Mouse (Mus musculus): ENCODE results near the gene Hecw2.

Gene Hecw2

DNA sequence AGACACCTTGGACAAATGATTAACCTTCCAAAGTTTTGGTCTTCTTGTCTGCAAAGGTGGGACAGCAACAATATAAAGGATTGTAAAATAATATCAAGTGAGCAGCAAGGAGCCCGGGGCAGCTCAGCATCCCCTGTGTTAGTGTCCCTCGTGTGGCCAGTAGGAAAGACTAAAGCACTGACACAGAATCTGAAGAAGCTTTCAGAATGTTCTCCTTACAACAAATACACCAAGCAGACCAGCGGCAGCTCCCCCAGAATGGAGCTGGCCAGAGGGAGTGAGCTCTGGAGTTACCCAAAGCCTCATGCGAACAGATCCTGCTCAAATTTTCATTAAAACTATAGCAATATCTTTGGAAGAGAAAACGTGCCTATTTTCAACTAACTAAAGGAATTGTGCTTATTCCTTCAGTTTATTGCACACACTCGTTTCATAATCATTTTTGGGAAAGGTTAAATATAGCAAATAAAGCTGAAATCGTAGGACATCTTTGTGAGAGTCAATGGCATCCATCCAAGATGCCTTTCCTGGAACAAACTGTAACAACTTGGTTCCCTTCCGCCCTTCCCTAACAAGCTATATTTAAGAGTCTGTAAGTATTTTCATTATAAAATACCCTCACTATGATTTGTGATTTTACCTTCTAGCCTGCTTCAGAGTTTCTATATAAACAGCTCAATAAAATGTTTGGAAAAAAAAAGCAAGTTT, 208.6 kb downstream of the Hecw2 start:
- DNase-seq (ENCODE audit: low spot score), result no peak

DNA sequence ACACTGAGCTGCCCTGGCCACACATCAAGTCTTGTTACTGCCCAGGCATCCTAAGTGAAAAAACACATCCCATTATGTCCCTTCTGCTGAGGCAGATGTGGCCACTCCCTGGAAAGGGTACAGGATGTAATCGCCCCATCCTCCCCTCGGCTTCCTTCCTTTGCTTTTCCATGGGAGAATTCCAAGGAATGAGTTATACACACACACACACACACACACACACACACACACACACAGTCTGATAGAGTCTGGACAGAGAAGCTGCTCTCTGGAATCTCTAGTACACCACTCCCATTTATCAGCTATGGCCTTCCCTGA, 216.5 kb downstream of the Hecw2 start:
- DNase-seq (ENCODE audit: low spot score), result no peak

DNA sequence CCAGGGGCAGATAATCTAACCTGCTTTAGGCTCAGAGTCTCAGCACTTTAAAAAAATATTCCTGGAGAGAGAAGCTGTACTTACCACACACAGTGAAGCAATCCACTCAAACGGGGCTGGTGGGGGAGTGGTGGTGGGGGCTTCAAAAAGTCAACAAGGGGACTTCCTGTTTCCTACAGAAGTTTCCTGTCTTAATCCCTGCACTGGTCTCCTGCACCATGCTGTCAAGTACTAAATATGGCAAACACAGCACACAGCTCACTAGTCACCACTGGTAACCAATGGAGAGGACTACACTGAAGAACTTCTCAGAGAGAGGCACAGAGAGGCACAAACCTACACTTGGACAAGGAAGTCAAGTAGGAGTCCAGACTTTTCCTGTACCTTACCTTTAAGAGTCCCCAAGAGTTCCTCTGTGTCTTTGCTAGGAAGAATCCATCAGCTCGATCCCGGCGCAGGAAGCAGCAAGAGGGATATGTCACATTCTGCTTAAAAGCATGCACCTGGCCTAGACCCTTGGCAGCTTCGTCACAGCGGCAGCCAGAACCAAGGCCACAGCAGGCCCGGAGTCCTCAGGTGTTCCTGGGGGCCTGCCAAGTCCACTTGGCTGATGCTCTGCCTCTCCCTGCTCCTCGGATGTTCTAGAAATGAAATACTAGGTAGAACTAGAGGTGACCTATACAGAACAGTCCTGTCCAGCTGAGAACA, 217.0 kb downstream of the Hecw2 start:
- DNase-seq (ENCODE audit: low spot score), result no peak

DNA sequence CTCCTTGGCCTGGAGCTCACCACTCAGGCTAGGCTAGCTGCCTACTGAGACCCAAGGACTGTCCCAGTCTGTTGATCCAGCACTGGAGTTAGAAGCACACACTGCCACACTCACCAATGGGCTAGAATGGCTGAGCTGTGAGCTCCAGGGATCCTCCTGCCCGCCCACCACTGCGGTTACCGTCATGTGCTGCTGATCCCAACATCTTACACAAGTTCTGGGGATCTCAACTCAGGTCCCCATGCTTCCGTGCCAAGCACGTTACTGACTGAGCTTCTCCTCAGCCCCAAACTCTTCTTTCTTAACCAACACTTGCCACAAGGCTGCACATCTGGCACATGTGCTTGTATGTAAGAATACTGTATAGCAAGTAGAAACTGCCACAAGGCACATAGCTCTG, 218.2 kb downstream of the Hecw2 start:
- no peak for DNase-seq (ENCODE audit: low spot score)

DNA sequence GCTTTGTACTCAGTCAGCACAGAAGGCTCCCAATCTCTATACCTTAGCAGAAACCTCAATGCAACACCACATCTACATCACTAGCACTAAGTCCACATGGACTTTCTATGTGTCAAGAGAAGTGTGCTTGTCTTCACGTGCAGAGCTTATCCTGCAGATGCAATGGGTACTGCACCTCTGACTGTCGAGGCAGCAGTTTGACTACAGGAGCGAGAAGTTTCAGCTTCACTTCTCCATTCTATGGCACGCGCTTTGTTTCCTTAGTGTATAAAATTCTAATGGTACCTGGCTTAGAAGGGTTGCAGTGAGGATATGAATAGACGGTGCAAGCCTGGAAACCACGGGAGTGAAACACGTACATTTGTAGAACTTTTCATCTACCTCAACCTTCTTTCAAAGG, 218.9 kb downstream of the Hecw2 start:
- DNase-seq (ENCODE audit: low spot score), result no peak

DNA sequence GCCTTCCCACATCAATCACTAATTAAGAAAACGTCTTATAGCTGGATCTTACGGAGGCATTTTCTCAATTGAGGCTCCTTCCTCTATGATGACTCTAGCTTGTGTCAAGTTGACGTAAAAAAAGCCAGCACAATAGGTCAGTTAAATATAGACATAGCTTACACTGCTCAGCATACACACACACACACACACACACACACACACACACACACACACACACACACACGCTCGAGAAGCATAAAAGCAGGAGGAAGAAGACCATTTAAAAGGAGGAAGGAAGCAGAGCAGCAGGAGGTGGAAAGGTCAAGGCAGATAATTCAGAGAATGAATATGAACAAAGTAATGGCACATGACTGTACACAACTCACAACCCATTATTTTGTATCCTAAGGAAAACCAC, 220.0 kb downstream of the Hecw2 start:
- DNase-seq (ENCODE audit: low spot score), result no peak

DNA sequence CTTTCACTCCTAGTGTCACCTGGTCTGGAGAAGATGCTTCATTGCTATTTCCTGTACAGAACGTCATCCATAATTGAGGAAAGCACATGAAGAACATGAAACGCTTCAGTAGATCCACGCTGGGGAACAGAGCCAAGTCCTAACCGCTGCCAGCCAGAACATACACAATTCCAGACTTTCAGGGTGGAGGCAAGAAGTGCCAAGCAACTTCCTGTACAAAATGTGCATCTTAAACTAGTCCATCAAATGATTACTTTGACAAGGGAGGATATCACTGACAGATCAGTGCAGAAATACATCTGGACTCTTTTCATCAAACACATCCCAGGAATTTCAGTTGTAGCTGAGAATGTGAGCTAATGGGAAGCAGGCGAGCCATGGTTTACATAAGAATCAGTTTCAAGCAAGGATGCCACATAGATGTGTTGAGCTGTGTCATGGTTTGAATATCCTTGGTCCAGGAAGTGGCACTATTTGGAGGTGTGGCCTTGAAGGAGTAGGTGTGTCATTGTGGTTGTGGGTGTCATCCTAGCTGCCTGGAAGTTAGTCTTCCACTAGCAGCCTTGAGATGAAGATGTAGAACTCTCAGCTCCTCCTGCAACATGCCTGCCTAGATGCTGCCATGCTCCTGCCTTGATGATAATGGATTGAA, 224.5 kb downstream of the Hecw2 start:
- DNase-seq (ENCODE audit: low spot score), result no peak

DNA sequence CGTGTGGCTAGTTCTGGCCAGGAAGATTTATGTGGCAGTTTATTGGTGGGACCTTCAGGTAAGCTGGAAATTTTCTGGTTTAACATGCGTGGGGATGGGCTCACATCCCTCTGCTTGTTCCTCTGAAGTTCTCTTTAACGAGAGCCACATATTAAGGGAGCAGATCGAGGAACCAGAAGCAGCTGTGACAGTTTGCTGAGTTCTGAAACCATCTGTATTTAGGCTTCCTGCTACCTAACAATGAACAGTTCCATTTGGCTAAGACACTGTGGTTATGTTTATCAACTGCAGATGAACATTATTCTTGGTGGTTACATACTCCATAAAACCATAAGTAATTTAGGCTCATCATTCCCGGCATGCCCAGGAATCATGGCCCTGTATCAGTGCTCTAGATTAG, 242.6 kb downstream of the Hecw2 start:
- DNase-seq (ENCODE audit: low spot score), result no peak

DNA sequence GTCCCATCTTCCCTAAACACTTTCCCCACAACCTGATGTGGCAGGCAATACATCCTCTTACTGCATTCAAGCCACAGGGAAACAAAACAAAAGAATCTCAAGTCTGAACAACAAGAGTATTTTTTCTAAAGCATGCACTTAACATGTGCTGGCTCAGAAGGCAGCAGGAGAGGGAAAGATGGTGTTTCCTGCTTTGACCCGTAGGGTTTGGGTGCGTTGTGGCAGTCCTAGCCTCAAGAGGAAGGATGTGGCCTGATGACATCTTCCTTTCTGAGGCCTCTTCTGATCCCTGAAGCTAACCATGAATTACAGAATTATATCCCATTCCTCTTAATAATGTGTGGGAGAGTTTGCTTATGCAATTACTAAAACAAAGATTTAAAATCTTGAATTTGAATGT, 249.2 kb downstream of the Hecw2 start:
- no peak for DNase-seq (ENCODE audit: low spot score)

DNA sequence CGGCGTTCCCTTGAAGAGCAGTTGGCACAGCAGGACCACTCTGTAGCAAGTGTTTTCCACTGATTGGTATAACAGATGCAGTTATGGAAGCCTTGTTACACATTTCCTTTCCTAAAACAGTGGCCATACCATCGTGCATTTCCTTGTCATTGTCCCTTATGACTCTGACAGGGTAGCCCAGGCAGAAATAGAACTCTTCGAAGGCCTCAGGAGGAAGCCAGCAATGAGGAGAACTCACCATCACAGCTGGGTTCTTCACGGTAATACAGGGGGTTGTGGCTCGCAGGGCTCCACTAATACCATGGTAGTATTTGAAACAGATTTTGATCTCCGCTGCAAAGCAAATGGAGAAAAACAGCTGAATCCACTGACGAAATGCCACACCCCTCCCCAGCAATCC, 252.5 kb downstream of the Hecw2 start:
- DNase-seq (ENCODE audit: low spot score), result no peak

DNA sequence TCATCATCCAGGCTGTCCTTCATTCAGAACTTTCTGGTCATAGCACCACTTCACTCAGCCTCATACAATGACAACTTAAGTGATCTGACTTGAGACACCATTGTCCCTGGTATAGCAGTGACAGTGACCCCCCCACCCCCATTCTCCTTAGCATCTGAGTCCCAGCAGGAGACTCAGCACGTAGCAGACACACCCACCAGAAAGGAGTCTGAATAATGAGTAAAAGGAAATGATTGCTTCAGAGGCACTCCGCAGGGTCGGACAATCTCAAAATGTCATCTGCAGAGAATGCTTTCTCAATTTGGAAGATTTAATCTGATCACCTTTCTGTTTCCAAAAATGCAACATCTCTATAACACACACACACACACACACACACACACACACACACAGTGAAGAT, 253.4 kb downstream of the Hecw2 start:
- no peak for DNase-seq (ENCODE audit: low spot score)

DNA sequence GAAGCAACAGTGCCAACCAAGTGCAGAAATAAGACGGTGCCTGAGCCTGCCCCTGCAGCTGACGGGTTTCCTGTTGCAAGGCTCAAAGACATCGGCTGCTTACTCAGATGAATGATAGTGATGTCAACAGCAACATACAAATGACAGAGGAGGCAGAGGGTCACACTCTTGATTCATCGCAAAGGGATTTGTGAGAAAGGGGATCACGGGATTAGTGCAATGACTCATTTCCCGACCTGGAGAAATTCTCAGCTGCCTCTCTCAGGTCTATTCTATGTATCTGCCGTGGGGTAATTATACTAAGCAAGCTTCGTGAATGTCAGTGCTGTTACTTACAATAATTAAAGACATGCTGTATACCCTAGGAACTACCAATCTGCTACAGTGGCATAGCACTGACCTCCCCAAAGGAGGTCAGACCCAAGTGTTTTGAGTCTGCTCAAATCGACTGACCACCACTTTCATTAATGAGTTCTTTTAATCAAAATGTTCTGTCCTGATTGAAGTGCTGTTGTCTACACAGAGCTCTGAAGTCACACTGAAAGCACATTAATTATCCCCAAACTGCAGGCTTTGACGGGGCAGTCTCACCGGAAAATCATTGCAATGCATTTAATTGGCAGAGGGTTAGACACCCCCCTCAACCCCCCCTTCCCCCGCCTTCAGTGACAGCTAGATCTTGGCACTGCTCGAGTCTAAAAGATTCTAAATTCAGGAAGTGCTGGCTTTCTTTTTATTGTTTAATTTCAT, 254.5 kb downstream of the Hecw2 start:
- peak; percentile 53 for DNase-seq (ENCODE audit: low spot score)

DNA sequence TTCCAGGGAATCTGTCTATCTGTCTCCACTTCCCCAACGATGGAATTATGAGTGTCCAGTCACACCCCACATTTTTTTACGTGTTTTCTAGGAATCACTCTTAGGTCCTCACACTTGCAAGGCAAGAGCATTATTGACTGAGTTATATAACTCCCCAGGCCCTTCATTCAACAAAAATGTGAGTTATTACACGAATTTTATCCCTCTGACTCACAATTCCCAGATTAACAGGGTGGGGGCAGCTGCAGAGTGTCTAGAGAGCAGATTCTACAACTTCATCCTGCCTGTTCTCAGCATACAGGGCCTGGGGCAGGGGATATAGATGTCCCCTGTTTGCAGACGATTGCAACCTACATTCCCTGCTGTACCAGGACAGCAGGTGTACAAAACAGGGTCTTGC, 255.7 kb downstream of the Hecw2 start:
- DNase-seq (ENCODE audit: low spot score), result no peak

DNA sequence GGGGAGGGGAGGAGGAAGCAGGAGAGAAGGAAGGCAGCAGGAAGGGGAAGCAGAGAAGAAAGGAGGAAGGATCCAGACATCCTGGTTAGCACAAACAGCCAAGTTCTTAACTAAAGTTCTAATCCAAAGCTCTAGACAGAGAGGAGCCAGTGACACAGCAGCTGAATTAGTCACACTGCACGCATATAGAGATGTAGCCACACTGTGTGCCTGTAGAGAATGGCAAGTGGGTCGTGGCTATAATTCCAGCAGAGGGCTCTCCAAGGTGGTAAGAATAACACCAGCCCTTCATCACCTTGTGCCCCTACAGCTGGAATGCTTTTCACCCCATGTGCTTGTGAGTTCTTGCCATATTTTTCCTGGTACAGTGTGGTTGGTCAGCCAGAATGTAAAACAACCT, 261.7 kb downstream of the Hecw2 start:
- no peak for DNase-seq (ENCODE audit: low spot score)

DNA sequence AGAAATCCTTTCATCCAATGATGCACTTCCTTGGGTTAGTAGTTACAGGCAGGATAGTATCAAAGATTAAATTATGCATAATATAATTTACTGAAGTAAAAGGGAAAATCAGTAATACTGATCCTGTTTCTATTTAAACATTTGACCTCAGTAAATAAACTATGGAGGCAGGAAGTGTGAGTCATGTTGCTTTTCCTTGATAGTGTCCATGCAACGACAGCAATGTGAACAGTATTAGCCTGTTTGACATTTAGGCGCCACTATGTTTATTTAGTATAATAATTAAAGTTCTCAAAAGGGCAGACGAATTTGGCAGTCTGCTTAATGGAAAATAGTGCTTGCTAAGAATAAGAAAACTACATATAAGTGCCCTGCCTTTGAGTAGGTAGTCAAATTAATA, 263.7 kb downstream of the Hecw2 start:
- DNase-seq (ENCODE audit: low spot score), result no peak

DNA sequence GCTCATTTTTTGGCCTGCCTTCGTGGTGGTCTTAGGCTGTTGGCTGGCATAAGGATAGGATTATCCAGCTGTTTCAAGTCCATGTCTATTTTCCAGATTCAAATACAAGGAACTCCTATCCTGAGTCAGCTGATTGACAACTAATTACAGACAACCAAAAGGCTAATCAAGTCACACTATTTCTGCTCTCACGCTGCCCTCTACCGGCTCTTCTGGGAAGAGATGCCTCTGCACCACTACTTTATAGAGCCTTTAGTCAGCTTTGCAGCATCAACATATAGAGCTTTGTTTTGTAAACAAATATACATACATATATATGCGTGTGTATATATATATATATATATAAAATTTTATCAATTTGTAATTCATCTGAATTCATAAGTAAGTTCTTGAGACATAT, 267.4 kb downstream of the Hecw2 start:
- peak; percentile 74 for DNase-seq (ENCODE audit: low spot score)

DNA sequence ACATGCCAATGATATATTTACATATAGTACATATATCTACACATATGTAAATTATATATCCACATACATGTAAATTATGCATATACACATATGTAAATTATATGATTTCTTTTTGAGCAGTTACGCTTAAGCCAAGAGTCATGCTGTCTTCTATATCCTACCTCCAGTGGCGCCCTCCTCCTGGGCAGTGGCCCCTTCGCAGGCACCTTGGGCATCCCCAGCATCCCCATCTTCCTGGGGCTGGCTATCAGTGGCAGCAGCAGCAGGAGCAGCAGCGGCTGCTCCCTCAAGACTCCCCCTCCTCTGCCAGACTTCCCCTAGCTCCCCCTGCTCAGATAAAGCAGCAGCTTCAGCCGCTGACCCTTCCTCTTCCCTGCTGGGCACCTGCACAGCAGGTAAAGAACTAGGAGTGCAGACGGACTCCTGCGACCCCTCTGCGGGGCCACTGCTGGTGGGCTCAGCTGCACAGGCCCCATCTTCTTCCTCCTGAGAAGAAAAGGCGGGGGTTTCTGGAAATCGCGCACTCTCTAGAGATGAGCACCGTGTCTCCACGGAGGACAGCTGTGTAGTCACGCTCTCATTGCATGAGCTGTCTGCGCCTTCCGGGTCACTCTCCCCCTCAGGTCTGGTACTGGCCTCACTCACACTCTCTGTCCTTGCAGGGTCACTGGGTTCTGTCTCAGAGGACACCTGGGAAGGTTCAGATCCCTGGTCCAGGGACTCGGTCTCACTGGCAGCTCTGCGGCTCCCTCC, 269.6 kb downstream of the Hecw2 start:
- DNase-seq (ENCODE audit: low spot score), result no peak

DNA sequence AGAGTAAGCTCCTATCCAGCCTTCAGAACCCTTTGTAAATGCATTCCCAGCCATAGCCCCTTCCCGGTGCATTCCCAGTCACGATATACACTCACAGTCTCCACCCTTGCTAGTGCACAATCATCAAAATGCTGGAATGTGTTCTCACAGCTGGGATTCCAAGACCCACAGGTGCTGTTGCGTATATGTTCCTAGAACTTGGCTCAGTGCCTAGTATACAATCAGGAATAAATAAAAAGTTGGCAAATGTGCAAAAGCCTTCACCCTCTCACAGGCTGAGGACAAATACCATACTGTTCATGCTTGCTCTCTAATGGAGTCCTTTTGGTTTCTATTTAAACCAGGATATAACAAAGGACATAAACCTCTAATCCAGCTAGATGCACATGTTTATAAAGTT, 283.1 kb downstream of the Hecw2 start:
- no peak for DNase-seq (ENCODE audit: low spot score)

DNA sequence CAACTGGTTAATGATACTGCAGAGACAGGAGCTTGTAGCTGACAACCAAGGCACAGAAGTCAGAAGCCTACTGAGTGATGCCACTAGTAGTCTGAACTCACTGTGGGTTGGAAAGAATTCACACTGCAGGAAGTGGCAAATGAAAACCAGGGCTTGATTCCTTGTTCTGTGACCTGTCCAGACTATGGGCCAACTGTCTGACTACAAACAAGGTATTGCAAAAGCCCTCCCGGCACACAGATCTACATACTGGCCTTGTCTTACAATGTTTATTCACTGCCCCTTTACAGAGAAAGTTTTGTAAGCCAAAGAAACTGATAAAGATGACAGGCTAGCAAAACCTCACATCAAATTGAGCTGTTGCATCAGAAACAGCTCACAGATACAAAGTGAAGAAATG, 284.7 kb downstream of the Hecw2 start:
- no peak for DNase-seq (ENCODE audit: low spot score)

DNA sequence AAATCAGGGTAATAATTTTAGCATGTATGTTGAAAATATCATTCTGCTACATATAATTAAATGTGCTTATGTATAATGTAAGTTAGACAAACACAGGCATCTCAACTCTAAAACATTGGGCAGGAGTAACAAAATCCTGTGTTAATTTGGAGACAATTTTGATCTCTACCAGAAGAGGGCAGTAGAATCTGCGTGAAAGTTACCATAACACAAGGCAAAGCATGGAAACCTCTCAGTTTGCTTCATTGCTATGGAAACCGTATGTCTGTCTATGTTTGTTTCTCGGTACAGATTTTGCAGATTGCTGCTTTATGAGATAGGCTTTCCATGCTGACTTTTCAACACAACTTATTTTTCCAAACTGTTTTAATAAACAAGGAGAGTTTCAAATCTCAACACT, 285.9 kb downstream of the Hecw2 start:
- peak; percentile 76 for DNase-seq (ENCODE audit: low spot score)

DNA sequence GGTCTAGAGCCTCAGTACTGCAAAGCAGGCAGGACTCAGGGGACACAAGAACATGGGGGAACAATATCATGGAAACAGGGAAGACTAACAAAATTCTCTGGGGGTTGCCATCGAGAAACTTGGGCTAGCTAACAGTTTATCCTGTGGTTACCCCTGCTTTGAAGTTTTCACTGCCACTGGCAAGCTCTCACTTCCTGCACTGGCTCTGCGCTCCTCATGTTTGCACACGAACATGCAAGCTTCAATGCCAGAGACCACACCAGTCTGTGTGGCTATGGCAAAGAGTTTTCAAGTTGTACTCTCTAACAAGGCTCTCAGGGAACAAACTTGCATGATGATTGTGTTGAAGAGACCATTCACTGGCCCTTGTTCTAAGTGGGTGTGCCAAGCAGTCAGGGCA, 288.8 kb downstream of the Hecw2 start:
- no peak for DNase-seq (ENCODE audit: low spot score)

DNA sequence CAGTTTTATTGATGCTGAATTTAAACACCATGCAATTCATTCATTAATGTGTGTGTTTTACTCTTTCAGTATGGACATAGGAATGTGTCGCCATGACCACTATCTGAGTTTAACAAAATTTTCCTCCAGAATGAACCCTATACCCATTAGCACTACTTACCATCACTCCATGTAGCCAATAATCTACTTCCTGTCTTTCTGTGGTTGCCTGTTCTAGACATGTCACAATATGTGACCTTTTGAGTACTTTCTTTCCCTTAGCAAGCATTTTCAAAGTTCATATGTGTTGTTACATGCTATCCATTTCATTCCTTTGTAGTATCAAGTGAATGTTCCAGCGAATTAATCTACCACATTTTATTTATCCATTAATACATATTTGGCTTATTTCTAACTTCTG, 294.6 kb downstream of the Hecw2 start:
- no peak for DNase-seq (ENCODE audit: low spot score)
